Mouse (Mus musculus): ENCODE data around the gene Ifitm2. TPM values are rescaled to one million over a fixed set of nuclear protein-coding genes. Genes with fewer than 3 reads are reported as not detected.

Ifitm2 gene
- not detected for polyA plus RNA-seq (2017; shearing (Covaris generic))

GRCm38 (mm10) chr7:140955758-140956555 lies at the start of gene Ifitm2, which contains the start of gene Gm45717:
Gene Ifitm2 (minus strand): TSS chr7:140955987.
Gene Gm45717 (minus strand): TSS chr7:140955937.

GRCm38 (mm10) chr7:140966921-140967320 lies 11.1 kb upstream of the Ifitm2 start, which contains the start of gene Ifitm1:
Gene Ifitm1 (plus strand): TSS chr7:140967221.

GRCm38 (mm10) chr7:140949824-140950530 lies 5.8 kb downstream of the Ifitm2 start, which contains the start of gene Ifitm5:
Gene Ifitm5 (minus strand): TSS chr7:140950291.

GRCm38 (mm10) chr7:140941222-140942051 lies 14.3 kb downstream of the Ifitm2 start, which contains the start of gene Pgghg:
Gene Pgghg (plus strand): TSS chr7:140941391.

GRCm38 (mm10) chr7:140920418-140921029 lies 35.3 kb downstream of the Ifitm2 start, which contains the start of gene Nlrp6:
Gene Nlrp6 (plus strand): TSS chr7:140920902.

Other genes with a start within 250 kb of the Ifitm2 start
- not detected for gene Cyp2e1, start 192.2 kb downstream of the Ifitm2 start, polyA plus RNA-seq (2017; shearing (Covaris generic))
- gene Syce1, start 168.1 kb downstream of the Ifitm2 start, polyA plus RNA-seq (2017; shearing (Covaris generic)) = 0.47 TPM
- 0.11 TPM for gene Zfp941, start 133.8 kb downstream of the Ifitm2 start, polyA plus RNA-seq (2017; shearing (Covaris generic))
- gene Urah, start 121.0 kb downstream of the Ifitm2 start, polyA plus RNA-seq (2017; shearing (Covaris generic)) = not detected
- gene Scgb1c1, start 110.4 kb downstream of the Ifitm2 start, polyA plus RNA-seq (2017; shearing (Covaris generic)) = not detected
- gene Odf3, start 108.2 kb downstream of the Ifitm2 start, polyA plus RNA-seq (2017; shearing (Covaris generic)) = not detected
- not detected for gene Gm45785, start 99.7 kb downstream of the Ifitm2 start, polyA plus RNA-seq (2017; shearing (Covaris generic))
- gene Ric8a, start 99.0 kb downstream of the Ifitm2 start, polyA plus RNA-seq (2017; shearing (Covaris generic)) = 93.6 TPM
- gene Bet1l, start 98.4 kb downstream of the Ifitm2 start, polyA plus RNA-seq (2017; shearing (Covaris generic)) = 48.0 TPM
- gene Psmd13, start 74.0 kb downstream of the Ifitm2 start, polyA plus RNA-seq (2017; shearing (Covaris generic)) = 144 TPM
- gene Sirt3, start 73.7 kb downstream of the Ifitm2 start, polyA plus RNA-seq (2017; shearing (Covaris generic)) = 6.2 TPM
- not detected for gene Cox8b, start 55.5 kb downstream of the Ifitm2 start, polyA plus RNA-seq (2017; shearing (Covaris generic))
- not detected for gene Nlrp6, start 35.1 kb downstream of the Ifitm2 start, polyA plus RNA-seq (2017; shearing (Covaris generic))
- gene Pgghg, start 14.6 kb downstream of the Ifitm2 start, polyA plus RNA-seq (2017; shearing (Covaris generic)) = 11.9 TPM
- not detected for gene Ifitm5, start 5.7 kb downstream of the Ifitm2 start, polyA plus RNA-seq (2017; shearing (Covaris generic))
- gene Gm45717, start 50 bp downstream of the Ifitm2 start, polyA plus RNA-seq (2017; shearing (Covaris generic)) = not detected
- not detected for gene Ifitm1, start 11.2 kb upstream of the Ifitm2 start, polyA plus RNA-seq (2017; shearing (Covaris generic))
- not detected for gene Ifitm3, start 54.8 kb upstream of the Ifitm2 start, polyA plus RNA-seq (2017; shearing (Covaris generic))
- gene Ifitm6, start 61.9 kb upstream of the Ifitm2 start, polyA plus RNA-seq (2017; shearing (Covaris generic)) = not detected
- gene Gm17387, start 73.1 kb upstream of the Ifitm2 start, polyA plus RNA-seq (2017; shearing (Covaris generic)) = not detected
- gene B4galnt4, start 105.1 kb upstream of the Ifitm2 start, polyA plus RNA-seq (2017; shearing (Covaris generic)) = 0.85 TPM
- gene Pkp3, start 122.2 kb upstream of the Ifitm2 start, polyA plus RNA-seq (2017; shearing (Covaris generic)) = 95.4 TPM
- gene Sigirr, start 144.6 kb upstream of the Ifitm2 start, polyA plus RNA-seq (2017; shearing (Covaris generic)) = 73.6 TPM
- gene Ano9, start 161.8 kb upstream of the Ifitm2 start, polyA plus RNA-seq (2017; shearing (Covaris generic)) = not detected
- 8.6 TPM for gene Ptdss2, start 166.4 kb upstream of the Ifitm2 start, polyA plus RNA-seq (2017; shearing (Covaris generic))
- 49.7 TPM for gene Rnh1, start 216.9 kb upstream of the Ifitm2 start, polyA plus RNA-seq (2017; shearing (Covaris generic))
- 25.1 TPM for gene Hras, start 238.0 kb upstream of the Ifitm2 start, polyA plus RNA-seq (2017; shearing (Covaris generic))
- 2.3 TPM for gene Lrrc56, start 238.2 kb upstream of the Ifitm2 start, polyA plus RNA-seq (2017; shearing (Covaris generic))